Mouse (Mus musculus) forebrain, embryonic 12.5 days (tissue): ENCODE measurements around the gene Il15ra. TPM values are rescaled to one million over a fixed set of nuclear protein-coding genes. Genes with fewer than 3 reads are reported as not detected.
A peak's percentile ranks its signal among the peaks of the same experiment; 100 is the strongest.
"Not testable (repeated sequence)": the region's sequence is repeated elsewhere in the genome, so short reads cannot be mapped to it uniquely, and the experiment has no call there.

ENCODE experiments used
- ATAC-seq: fragments of 200-750 bp; cut with Nextera tagmentation; 2 replicates; pipeline ENCODE4 v1.8.0; 2017; ENCODE audit warnings: moderate TSS enrichment; ENCODE audit not compliant: low FRiP score
- H3K27ac ChIP-seq: fragments of 300-500 bp; sonication (generic); 2 replicates; pipeline ENCODE4 v1.5.1; 2016; ENCODE audit warnings: mild to moderate bottlenecking
- H3K27me3 ChIP-seq: fragments of 300-500 bp; sonication (generic); 2 replicates; pipeline ENCODE4 v1.6.1; 2016; ENCODE audit warnings: mild to moderate bottlenecking
- H3K36me3 ChIP-seq: fragments of 300-500 bp; sonication (generic); replicated peaks from 2 replicates; pipeline ENCODE4 v1.6.1; 2016; ENCODE audit warnings: mild to moderate bottlenecking
- H3K4me1 ChIP-seq: fragments of 300-500 bp; sonication (generic); 2 replicates; pipeline ENCODE4 v1.6.1; 2016
- H3K4me2 ChIP-seq: fragments of 300-500 bp; sonication (generic); 2 replicates; pipeline ENCODE4 v1.6.1; 2016; ENCODE audit warnings: mild to moderate bottlenecking, moderate library complexity
- H3K4me3 ChIP-seq: fragments of 300-500 bp; sonication (generic); replicated peaks from 2 replicates; pipeline ENCODE4 v1.5.1; 2016; ENCODE audit warnings: mild to moderate bottlenecking
- H3K9ac ChIP-seq: fragments of 300-500 bp; sonication (generic); 2 replicates; pipeline ENCODE4 v1.6.1; 2016; ENCODE audit warnings: mild to moderate bottlenecking
- H3K9me3 ChIP-seq: fragments of 300-500 bp; sonication (generic); 2 replicates; pipeline ENCODE4 v1.6.1; 2016
- WGBS: fragments of 180-500 bp; shearing (Covaris S2); methylation state at CpG from one replicate; pipeline ENCODE4 v1.1.7; 2016; 5-methylcytosine and 5-hydroxymethylcytosine counted together
- polyA plus RNA-seq: library from polyadenylated mRNA; unstranded; fragments of >200 nt; fragmentation: Nextera tagmentation; extraction: Ambion mirVana; gene quantifications from 2 replicates; pipeline ENCODE4 v1.2.1, GENCODE M21; 2016

Il15ra gene
- polyA plus RNA-seq, 1 experiment from 2014 or later: not detected

DNA sequence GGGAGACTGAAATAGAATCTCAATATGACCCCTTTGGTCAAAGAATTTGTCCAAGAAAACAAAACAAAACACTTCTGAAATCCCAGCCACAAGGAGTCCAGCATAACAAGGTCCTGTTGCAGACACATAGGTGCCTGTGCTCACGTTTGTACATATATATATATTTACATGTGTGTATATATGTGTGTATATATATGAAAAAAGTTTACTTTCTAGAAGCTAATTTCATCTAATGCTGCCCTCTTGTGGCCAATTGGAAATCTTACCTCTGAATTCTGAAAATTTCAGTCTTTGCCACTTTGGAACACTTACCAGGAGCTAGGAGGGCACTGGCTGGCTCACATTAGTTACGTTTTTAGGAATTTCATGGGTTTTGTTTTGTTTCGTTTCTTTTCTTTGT lies 17.7 kb upstream of the Il15ra start:
- H3K27me3 ChIP-seq: no peaks in the 10 kb centered on the region
- no peaks in the 10 kb centered on the region for H3K4me1 ChIP-seq
- ATAC-seq: no peak
- no peak overlapping the region for H3K27ac ChIP-seq
- no peak overlapping the region for H3K4me3 ChIP-seq
- H3K4me2 ChIP-seq: no peak overlapping the region
- no peak overlapping the region for H3K9ac ChIP-seq
- H3K9me3 ChIP-seq: no peaks in the 10 kb centered on the region
- H3K36me3 ChIP-seq: no peaks in the 10 kb centered on the region
- WGBS: 23% methylated on average over 3 of the region's 3 CpGs

DNA sequence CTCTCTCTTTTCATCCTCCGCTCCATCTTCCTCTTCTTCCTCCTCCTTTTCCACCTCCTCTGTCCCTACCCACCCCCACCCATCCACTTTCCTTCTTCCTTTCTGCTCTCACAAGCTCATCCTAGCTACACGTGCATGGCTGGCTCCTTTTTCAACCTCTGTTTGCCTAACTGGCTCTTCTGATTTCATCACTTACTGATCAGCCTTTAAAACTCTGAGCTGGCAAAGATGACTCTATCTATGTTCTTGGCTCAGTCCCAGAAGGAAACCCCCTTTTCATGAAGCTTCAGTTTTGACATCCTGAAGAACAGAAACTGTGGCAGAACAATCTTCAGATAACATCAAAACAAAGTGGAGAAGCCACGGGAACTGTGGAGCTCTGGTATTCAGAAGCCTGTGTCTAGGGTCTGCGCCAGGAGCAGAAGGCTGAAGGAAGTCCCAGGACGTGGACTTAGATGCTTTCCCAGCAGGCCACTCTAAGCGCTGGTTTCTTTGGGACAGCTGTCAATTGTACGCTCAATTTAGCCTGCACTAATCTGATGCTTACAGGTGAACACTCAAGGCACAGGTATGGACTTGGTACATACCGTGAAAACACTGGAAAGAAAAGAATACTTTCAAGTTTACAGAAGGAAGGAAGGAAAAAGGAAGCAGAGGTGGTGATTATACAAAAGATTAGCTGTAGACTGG lies 14.7 kb upstream of the Il15ra start:
- Histone ChIP-seq H3K4me2 (no peak overlapping the region), H3K27me3 (no peaks in the 10 kb centered on the region), H3K9ac (no peak overlapping the region), H3K4me1 (no peaks in the 10 kb centered on the region), H3K27ac (no peak overlapping the region), H3K36me3 (no peaks in the 10 kb centered on the region), H3K9me3 (no peaks in the 10 kb centered on the region), H3K4me3 (no peak overlapping the region)
- no peak for ATAC-seq
- WGBS: 76% methylated on average over 8 of the region's 8 CpGs

DNA sequence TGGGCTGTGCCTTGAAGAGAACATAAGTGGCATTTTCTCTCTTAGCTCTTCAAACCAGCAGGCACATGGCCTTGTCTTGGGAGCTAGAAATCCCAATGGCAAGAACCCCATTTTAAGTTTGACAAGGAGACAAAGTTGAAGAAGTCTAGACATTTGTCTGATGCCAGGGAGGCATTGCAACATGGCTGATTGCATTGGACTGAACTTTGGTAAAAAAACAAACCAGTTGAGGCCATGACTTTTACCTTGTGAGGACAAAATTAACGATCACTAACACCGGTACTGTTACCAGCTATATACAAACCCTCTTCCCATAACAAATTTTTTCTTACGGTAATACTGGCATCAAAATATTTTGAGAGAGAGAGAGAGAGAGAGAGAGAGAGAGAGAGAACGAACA lies 11.7 kb upstream of the Il15ra start:
- WGBS: 94% methylated on average over 4 of the region's 4 CpGs
- Histone ChIP-seq H3K27me3 (no peaks in the 10 kb centered on the region), H3K9ac (no peak overlapping the region), H3K4me1 (no peaks in the 10 kb centered on the region), H3K36me3 (no peaks in the 10 kb centered on the region), H3K27ac (no peak overlapping the region), H3K4me3 (no peak overlapping the region), H3K9me3 (no peaks in the 10 kb centered on the region), H3K4me2 (no peak overlapping the region)
- ATAC-seq: no peak

DNA sequence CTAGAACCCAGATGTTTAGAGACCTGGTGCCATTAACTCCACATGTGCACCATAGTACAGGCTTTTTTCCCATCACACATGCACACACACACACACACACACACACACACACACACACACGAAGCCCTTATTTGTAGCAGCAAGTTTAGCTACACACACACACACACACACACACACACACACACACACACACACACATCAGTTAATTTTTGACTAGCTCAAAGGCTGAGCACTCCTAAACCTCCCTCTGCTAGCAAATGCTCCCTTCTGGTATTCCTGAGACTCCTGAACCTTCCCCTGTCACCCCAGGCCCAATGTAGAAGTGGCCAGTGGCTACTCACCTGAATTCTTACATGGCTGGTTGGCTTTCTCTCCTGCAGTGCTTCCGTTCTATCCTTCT lies 11.0 kb upstream of the Il15ra start:
- 73% methylated on average over 2 of the region's 2 CpGs for WGBS
- Histone ChIP-seq H3K36me3 (no peaks in the 10 kb centered on the region), H3K9ac (no peak overlapping the region), H3K4me1 (no peaks in the 10 kb centered on the region), H3K4me3 (no peak overlapping the region), H3K9me3 (no peaks in the 10 kb centered on the region), H3K27ac (no peak overlapping the region), H3K4me2 (no peak overlapping the region), H3K27me3 (no peaks in the 10 kb centered on the region)
- ATAC-seq: no peak

DNA sequence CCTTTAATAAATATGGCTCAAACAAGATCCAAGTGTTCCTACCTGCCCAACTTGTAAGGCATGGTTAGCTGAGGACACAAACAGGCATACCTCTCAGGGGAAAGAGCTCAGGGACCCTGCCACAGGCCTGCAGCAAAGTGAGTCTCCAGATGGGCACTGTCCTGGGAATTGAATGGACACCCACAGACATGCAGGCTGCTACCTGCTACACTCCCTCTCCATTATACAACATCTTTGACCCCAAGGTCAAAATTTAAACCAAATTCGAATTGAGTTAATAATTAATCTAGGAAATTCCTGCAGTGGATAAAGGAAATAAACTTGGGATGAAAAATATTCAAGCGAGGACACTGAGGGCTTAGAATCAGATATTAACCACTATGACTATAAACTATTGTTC lies 9.2 kb upstream of the Il15ra start:
- WGBS: 78% methylated on average over 2 of the region's 2 CpGs
- H3K9me3 ChIP-seq: no peaks in the 10 kb centered on the region
- H3K27ac ChIP-seq: no peak overlapping the region
- H3K4me1 ChIP-seq: no peaks in the 10 kb centered on the region
- H3K4me2 ChIP-seq: no peak overlapping the region
- no peak overlapping the region for H3K4me3 ChIP-seq
- no peaks in the 10 kb centered on the region for H3K36me3 ChIP-seq
- no peak overlapping the region for H3K9ac ChIP-seq
- no peaks in the 10 kb centered on the region for H3K27me3 ChIP-seq
- no peak for ATAC-seq

DNA sequence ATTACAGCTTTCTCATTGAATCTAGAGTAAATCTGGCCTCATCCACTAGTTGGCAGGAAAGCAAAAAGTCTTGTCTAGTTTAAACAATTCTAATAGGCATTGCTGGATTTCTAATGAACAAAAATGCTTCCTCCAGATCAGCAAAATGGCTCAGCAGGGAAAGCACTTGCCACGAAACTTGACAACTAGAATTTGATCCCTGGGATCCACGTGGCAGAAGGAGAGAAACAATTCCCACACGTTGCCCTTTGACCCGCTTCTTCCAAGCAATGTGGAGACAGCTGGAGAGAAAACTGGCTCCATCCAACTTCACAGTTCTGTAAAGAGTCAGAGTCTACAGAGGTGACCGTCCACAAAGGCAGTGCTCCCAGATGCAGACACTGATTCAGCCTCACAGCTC lies 6.1 kb upstream of the Il15ra start:
- Histone ChIP-seq H3K27me3 (peaks cover 4% of the 10 kb centered on the region), H3K9me3 (no peaks in the 10 kb centered on the region), H3K27ac (no peak overlapping the region), H3K36me3 (no peaks in the 10 kb centered on the region), H3K4me2 (no peak overlapping the region), H3K4me3 (no peak overlapping the region), H3K9ac (no peak overlapping the region), H3K4me1 (no peaks in the 10 kb centered on the region)
- 64% methylated on average over 5 of the region's 5 CpGs for WGBS
- ATAC-seq: no peak

DNA sequence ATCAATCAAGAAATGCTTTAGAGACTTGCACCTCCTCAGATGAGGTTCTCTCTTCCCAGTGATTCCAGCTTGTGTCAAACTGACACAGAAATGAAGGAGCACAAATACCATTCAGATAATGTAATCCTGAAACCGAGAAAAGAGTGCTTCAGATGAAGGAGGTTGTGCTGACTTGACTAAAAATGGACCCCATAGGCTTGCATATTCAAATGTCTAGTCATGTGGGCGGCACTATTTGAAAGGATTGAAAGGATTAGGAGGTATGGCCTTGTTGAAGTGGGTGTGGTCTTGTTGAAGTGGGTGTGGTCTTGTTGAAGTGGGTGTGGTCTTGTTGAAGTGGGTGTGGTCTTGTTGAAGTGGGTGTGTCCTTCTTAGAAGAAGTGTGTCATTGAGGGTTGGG lies 5.2 kb upstream of the Il15ra start:
- H3K9ac ChIP-seq: no peak overlapping the region
- WGBS: 84% methylated on average over 2 of the region's 2 CpGs
- no peak overlapping the region for H3K4me3 ChIP-seq
- no peak for ATAC-seq
- H3K4me2 ChIP-seq: no peak overlapping the region
- H3K9me3 ChIP-seq: no peaks in the 10 kb centered on the region
- H3K27me3 ChIP-seq: peaks cover 10% of the 10 kb centered on the region
- no peak overlapping the region for H3K27ac ChIP-seq
- no peaks in the 10 kb centered on the region for H3K4me1 ChIP-seq
- H3K36me3 ChIP-seq: no peaks in the 10 kb centered on the region

DNA sequence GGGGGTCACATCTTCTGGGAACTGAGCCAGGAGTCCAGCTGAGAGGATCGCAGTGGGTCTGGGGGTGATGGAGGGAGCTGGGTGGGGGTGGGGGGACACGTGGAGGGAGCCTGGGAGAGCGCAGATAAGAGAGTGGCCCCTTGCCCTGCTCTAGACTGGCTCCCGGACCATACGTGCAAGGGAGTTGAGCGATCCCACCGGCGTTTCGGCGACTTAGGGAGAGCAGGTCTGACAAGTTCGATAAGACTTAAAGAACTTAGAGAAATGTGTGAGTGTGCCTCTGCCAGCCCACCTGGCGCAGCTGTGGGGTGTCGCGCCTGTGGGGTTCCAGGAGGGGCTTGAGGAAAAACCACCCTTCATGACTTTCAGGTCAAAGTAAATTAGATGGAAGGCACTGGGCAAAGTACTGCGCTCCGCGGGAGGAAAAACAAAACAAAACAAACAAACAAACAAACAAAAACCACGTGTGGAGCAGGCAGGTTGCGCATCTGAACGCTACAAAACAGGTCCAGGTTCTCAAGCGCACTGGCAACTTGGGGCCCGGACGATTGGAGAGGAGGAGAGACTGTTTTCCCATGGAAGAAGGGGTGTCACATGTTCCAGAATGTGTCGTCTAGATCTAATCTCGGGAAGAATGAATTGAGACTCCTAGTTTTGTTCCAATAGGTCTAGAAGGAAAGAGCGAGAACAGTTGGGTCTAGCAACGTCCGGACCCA lies 1.1 kb downstream of the Il15ra start:
- 3% methylated on average over 28 of the region's 28 CpGs for WGBS
- no peaks in the 10 kb centered on the region for H3K9me3 ChIP-seq
- peak overlapping the region; percentile 98 for H3K4me2 ChIP-seq
- H3K27ac ChIP-seq: no peak overlapping the region
- peaks cover 13% of the 10 kb centered on the region for H3K4me1 ChIP-seq
- peak overlapping the region; percentile 63 for H3K9ac ChIP-seq
- H3K4me3 ChIP-seq: peak overlapping the region; percentile 57
- peak; percentile 68 for ATAC-seq
- H3K27me3 ChIP-seq: peaks cover 47% of the 10 kb centered on the region
- H3K36me3 ChIP-seq: no peaks in the 10 kb centered on the region

DNA sequence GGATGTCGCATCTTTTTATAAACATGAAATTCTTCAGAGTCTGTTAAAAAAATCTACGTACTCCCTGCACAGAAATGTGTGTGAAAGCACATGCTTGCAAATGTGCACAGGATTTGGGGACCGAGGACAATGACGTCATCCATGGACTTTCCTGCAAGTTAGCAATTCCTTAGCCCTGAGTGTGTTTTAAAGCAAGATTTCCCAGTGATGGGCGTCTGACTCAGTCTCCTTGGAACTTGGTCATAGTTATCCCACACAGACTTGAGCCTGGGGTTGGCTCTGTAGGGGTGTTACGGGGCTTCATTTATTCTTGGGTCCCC lies 1.6 kb downstream of the Il15ra start:
- ATAC-seq: no peak
- H3K36me3 ChIP-seq: no peaks in the 10 kb centered on the region
- no peak overlapping the region for H3K27ac ChIP-seq
- H3K4me3 ChIP-seq: no peak overlapping the region
- peak overlapping the region; percentile 98 for H3K4me2 ChIP-seq
- H3K9ac ChIP-seq: no peak overlapping the region
- 36% methylated on average over 6 of the region's 6 CpGs for WGBS
- H3K9me3 ChIP-seq: no peaks in the 10 kb centered on the region
- peaks cover 47% of the 10 kb centered on the region for H3K27me3 ChIP-seq
- peaks cover 13% of the 10 kb centered on the region for H3K4me1 ChIP-seq

DNA sequence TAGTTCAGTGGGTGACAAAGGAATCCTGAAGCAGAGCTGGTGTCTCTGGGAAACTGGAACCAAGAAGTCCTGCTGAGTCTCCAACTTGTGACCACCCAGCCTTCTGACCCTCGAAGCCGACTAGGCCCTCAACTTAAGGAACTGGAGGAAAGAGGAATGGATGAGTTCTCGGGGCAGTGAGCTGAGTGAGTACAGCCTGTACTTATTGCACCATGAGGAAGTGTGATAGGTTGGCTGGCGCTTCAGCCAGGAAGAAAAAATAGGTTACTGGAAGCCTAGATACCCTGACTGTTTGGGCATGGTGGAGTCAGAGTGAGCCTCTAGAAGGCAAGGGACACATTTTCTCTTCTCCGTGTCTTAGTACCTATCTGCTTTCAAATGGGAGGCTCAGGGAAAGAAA lies 3.4 kb downstream of the Il15ra start:
- no peak for ATAC-seq
- Histone ChIP-seq H3K9ac (no peak overlapping the region), H3K4me2 (no peak overlapping the region), H3K4me1 (peaks cover 13% of the 10 kb centered on the region), H3K36me3 (no peaks in the 10 kb centered on the region), H3K4me3 (no peak overlapping the region), H3K27ac (no peak overlapping the region), H3K9me3 (no peaks in the 10 kb centered on the region), H3K27me3 (peaks cover 47% of the 10 kb centered on the region)
- WGBS: 85% methylated on average over 5 of the region's 5 CpGs

DNA sequence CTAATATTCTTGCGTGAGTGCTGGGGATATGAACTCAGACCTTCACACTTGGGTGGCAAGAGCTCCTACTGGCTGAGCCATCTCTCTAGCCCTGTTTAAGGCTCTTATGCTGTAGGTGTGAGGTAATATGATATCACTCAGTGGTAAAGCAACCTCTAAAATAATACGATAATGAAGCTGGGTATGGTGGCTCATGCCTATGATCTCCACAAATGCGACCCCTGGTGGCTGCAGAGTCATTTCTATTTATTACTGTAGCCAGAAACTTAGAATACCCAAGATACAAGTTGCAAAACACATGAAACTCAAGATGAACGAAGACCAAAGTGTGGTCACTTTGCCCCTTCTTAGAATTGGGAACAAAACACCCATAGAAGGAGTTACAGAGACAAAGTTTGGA lies 5.0 kb downstream of the Il15ra start:
- not testable (repeated sequence) for H3K4me2 ChIP-seq, H3K27ac ChIP-seq, H3K36me3 ChIP-seq, ATAC-seq, H3K9ac ChIP-seq, H3K9me3 ChIP-seq, H3K4me3 ChIP-seq
- WGBS: 55% methylated on average over 4 of the region's 4 CpGs
- Histone ChIP-seq H3K27me3 (peaks cover 35% of the 10 kb centered on the region), H3K4me1 (peaks cover 13% of the 10 kb centered on the region)

DNA sequence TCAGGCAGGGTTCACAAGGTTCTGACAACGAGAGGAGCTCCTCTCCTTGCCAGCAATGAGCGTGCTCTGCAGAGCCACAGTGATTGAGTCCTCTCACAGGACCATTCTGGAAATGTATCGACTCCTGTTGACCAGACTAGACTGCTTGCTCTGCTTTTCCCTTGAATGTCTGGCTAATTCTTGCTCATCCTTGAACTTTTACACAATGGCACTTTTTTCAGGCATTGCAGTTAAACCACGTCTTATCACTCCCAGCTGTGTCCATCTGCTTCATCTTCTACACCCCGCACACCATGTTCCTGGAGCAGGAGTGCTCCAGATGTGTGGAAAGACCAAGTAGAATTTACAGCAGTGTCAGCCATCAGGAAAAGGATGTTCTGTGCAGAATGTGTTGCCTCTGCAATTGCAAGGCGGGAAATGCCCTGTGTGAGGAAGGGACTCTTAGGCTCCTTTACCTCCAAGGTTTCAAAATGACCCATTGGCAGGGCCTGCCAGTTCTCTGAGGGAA lies 7.4 kb downstream of the Il15ra start:
- Histone ChIP-seq H3K27ac (no peak overlapping the region), H3K27me3 (peaks cover 15% of the 10 kb centered on the region), H3K4me3 (no peak overlapping the region), H3K4me1 (no peaks in the 10 kb centered on the region), H3K4me2 (no peak overlapping the region), H3K9ac (no peak overlapping the region), H3K36me3 (no peaks in the 10 kb centered on the region), H3K9me3 (no peaks in the 10 kb centered on the region)
- 83% methylated on average over 6 of the region's 6 CpGs for WGBS
- ATAC-seq: no peak

DNA sequence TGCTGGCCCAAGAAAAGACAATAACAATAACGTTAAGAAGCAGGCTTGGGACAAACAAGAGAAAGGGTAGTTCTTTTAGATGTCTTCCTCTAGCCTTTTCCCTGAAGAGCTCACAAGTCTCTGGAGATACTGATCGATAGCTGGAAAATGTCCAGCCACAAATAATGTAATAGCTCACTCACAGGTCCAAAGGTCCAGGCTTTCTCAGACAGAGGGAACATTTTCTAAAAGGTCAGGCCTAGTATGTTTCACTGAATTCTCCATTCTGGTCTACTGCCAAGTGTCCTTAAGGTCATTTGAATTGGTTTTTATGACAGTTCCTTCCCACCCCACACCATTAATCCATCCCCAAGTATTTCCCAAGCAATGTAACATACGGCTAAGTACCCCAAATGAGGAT lies 7.9 kb downstream of the Il15ra start:
- Histone ChIP-seq H3K27me3 (peaks cover 10% of the 10 kb centered on the region), H3K9ac (no peak overlapping the region), H3K4me3 (no peak overlapping the region), H3K4me2 (no peak overlapping the region), H3K4me1 (no peaks in the 10 kb centered on the region), H3K27ac (no peak overlapping the region), H3K36me3 (no peaks in the 10 kb centered on the region), H3K9me3 (no peaks in the 10 kb centered on the region)
- WGBS: 81% methylated on average over 3 of the region's 3 CpGs
- no peak for ATAC-seq
